Mouse (Mus musculus): ENCODE data around the gene Ccdc88c.
"Not testable (repeated sequence)": the region's sequence is repeated elsewhere in the genome, so short reads cannot be mapped to it uniquely, and the experiment has no call there.

Gene Ccdc88c

GRCm38 (mm10) chr12:101017971-101018371 is 10.9 kb downstream of the Ccdc88c start:
- peak; percentile 91 for DNase-seq (ENCODE audit: low read depth)

- DNase-seq (ENCODE audit: low read depth), result no peak
Observed at GRCm38 (mm10) chr12:101016412-101016928, 12.4 kb downstream of the Ccdc88c start.

GRCm38 (mm10) chr12:101015926-101016325 is 12.9 kb downstream of the Ccdc88c start:
- DNase-seq (ENCODE audit: low read depth), result peak; percentile 80

DNA sequence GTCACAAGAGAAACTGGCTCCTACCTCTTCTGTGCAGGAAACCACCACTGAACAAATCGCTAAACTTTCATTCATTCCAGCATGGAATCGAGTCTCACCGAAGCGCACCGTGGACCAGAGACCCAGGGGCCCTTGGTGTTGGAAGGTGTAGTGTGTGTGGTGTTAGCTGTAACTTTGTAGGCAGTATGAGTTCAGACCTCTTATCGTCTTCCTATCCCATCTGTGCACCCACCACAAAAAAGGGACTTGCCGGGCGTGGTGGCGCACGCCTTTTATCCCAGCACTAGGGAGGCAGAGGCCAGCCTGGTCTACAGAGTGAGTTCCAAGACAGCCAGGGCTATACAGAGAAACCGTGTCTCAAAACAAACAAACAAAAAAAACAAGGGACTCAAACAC is 13.7 kb downstream of the Ccdc88c start:
- DNase-seq (ENCODE audit: low read depth), result no peak

GRCm38 (mm10) chr12:101014549-101015164 is 14.2 kb downstream of the Ccdc88c start:
- no peak for DNase-seq (ENCODE audit: low read depth)

DNA sequence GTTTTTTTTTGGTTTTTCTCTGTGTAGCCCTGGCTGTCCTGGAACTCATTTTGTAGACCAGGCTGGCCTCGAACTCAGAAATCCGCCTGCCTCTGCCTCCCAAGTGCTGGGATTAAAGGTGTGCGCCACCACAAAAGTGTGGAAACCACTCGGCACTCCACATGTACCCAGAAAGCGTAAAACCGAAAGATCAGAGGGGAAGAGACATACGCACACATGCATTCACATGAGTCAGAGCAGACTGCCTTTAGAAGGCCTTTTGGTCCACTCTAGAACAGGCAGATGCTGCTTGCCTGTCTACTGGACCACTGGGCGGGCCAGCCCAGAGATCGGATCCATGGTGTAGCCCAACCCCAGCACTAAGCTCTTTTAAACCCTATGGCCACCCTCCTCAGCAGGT is 15.2 kb downstream of the Ccdc88c start:
- DNase-seq (ENCODE audit: low read depth), result not testable (repeated sequence)

- no peak for DNase-seq (ENCODE audit: low read depth)
Observed at GRCm38 (mm10) chr12:101013078-101013665, 15.7 kb downstream of the Ccdc88c start.

GRCm38 (mm10) chr12:101012197-101013077 is 16.4 kb downstream of the Ccdc88c start:
- no peak for DNase-seq (ENCODE audit: low read depth)

GRCm38 (mm10) chr12:101011017-101011416 is 17.8 kb downstream of the Ccdc88c start:
- DNase-seq (ENCODE audit: low read depth), result no peak

GRCm38 (mm10) chr12:101010148-101010920 is 18.5 kb downstream of the Ccdc88c start:
- DNase-seq (ENCODE audit: low read depth), result no peak

DNA sequence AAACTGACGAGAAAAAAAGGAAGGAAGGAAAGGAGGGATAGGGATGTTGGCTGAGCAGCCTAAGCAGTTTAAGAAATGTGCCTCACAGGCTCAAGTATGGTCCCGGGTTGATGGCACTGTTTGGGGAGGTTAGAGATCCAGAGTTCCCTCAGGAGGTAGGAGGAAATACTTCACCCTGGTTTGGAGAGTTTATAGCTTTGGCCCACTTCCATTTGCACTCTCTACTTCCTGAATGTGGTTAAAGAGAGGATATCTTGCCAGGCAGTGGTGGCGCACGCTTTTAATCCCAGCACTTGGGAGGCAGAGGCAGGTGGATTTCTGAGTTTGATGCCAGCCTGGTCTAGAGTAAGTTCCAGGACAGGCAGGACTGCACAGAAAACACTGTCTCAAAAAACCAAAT is 19.6 kb downstream of the Ccdc88c start:
- peak; percentile 35 for DNase-seq (ENCODE audit: low read depth)

- no peak for DNase-seq (ENCODE audit: low read depth)
Observed at GRCm38 (mm10) chr12:101008648-101009047, 20.2 kb downstream of the Ccdc88c start.

DNA sequence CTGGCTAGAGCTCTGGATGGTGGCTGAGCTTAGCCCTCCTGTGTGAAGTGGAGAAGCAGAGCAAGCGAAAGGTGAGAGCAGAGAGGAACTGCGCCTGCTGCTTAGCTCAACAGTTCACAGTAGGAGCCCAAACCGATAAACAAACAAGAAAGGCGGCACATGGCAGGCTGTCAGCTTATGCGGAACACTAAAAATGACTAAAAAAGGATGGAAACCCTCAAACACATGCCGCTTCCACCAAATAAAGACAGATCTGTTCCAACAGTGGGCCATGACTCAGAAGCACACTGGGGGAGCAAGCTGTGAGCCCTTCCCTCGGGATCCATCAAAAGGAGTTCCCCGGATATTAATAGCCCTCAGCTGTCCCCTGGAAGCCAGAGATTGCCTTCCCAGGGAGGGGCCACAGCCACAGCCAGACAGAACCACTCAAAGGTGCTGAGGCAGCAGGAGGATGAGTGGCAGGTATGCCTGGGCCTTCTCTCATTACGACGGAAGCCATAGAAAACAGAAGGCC is 20.8 kb downstream of the Ccdc88c start:
- no peak for DNase-seq (ENCODE audit: low read depth)

DNA sequence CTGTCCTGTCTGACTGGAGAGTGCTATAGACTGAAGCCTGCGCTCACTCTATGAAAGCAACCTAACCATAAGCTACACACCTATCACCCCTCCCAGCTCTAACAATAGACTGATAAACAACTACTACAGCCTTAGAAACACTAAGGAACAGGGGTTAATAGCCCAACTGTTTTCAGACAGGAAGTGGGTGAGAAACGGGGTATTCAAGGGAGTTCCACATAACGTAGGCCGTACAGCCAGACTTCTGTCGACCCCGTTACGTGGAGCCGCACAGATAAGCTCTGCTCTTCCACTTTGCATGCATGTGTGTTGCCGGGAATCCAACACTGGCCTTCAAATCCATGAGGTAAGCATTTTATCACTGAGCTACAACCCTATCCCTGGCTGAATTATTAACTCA is 21.4 kb downstream of the Ccdc88c start:
- DNase-seq (ENCODE audit: low read depth), result no peak

GRCm38 (mm10) chr12:101005665-101006420 is 23.0 kb downstream of the Ccdc88c start:
- no peak for DNase-seq (ENCODE audit: low read depth)

- no peak for DNase-seq (ENCODE audit: low read depth)
Observed at GRCm38 (mm10) chr12:101004982-101005381, 23.9 kb downstream of the Ccdc88c start.

- DNase-seq (ENCODE audit: low read depth), result no peak
Observed at GRCm38 (mm10) chr12:101002801-101003513, 25.9 kb downstream of the Ccdc88c start.

DNA sequence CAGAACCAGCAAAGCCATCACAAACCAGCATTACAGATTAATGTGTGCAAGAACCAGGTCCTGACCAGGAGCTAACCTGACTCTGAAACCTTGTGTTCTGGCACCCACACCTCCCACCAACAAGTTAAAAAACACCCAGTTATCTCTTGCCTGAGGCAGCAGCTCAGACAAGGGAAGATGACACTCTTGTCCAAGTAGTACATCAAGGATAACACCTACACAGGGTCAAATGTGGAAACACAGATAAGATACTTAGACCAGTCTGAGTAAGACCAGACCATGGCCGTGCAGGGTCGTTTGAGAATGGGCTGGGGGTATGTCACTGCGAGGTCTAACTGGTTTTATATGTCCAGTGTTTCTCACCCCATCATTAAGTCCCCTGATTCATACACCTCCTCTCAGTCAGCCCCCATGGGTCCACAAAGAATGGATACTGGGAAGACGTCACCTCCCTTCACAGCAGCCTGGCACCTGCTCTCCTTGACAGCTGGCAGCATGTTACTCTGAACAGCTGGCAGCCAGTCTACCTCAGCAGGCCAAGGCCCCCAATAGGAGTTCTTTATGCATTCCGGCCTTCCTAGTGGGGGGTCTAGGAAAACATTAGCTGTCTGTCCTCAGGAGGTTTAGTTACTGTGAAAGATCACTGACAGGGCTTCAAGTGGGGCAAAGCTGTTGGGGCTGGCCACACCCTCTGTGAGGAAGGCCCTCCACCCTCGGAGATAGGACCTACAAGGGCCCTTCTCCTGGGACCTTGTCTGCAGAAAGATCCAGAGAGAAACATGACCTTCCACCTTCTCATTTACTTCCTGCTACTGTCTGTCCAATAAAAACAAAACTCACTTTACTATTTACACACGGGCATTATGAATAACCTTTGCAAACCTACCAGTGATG is 29.5 kb downstream of the Ccdc88c start:
- DNase-seq (ENCODE audit: low read depth), result no peak

- peak; percentile 52 for DNase-seq (ENCODE audit: low read depth)
Observed at GRCm38 (mm10) chr12:100998564-100998962, 30.3 kb downstream of the Ccdc88c start.

Data from 416B (cell line).